Mouse (Mus musculus): ENCODE data around the gene Cdc6. TPM values are rescaled to one million over a fixed set of nuclear protein-coding genes. Genes with fewer than 3 reads are reported as not detected.

Gene Cdc6
- 3.9 and 4.2 TPM in 2 replicates for polyA plus RNA-seq (2015; fragmentation: Nextera tagmentation; extraction: Ambion mirVana)

GRCm38 (mm10) chr11:98907437-98908173 lies at the start of gene Cdc6:
TSS of gene Cdc6 (plus strand) at chr11:98907801.
- Histone ChIP-seq H3K4me3 (peak within 1 kb of the TSS; percentile 47), H3K27ac (0 out of 2 replicates have a peak within 1 kb of the TSS, but pooled peaks have one; percentile 34), H3K4me1 (peaks cover 12% of the 10 kb centered on the region), H3K27me3 (replicated peaks) (no peaks in the 10 kb centered on the region), H3K36me3 (replicated peaks) (no peaks in the 10 kb centered on the region; the same call in 1 of the 2 replicates), H3K4me2 (peak within 1 kb of the TSS; percentile 98), H3K9ac (no peak within 1 kb of the TSS), H3K9me3 (no peaks in the 10 kb centered on the region)
- under 1% methylated on average over 49 of the region's 49 CpGs for WGBS
- ATAC-seq (replicated peaks), result peak; percentile 98

GRCm38 (mm10) chr11:98858759-98859731 lies 48.6 kb upstream of the Cdc6 start:
- no peaks in the 10 kb centered on the region for H3K9me3 ChIP-seq
- 34% methylated on average over 14 of the region's 14 CpGs for WGBS
- no peaks in the 10 kb centered on the region for H3K36me3 ChIP-seq (replicated peaks)

GRCm38 (mm10) chr11:98863028-98863750 lies 44.4 kb upstream of the Cdc6 start, which contains the start of gene Wipf2:
TSS of gene Wipf2 (plus strand) at chr11:98863638.
- 7% methylated on average over 37 of the region's 41 CpGs for WGBS
- peak within 1 kb of the TSS; percentile 59 for H3K4me3 ChIP-seq
- no peaks in the 10 kb centered on the region for H3K27me3 ChIP-seq (replicated peaks)
- H3K27ac ChIP-seq, result peak within 1 kb of the TSS; percentile 96
- H3K36me3 ChIP-seq (replicated peaks), result peaks cover 4% of the 10 kb centered on the region; the same call in 1 of the 2 replicates
- no peaks in the 10 kb centered on the region for H3K9me3 ChIP-seq
- ATAC-seq (replicated peaks), result peak; percentile 91
- peaks cover 20% of the 10 kb centered on the region for H3K4me1 ChIP-seq
- H3K4me2 ChIP-seq, result peak within 1 kb of the TSS; percentile 67
- peak within 1 kb of the TSS; percentile 64 for H3K9ac ChIP-seq

More at GRCm38 (mm10) chr11:98858759-98859731, 48.6 kb upstream of the Cdc6 start:
- no peak for ATAC-seq (replicated peaks)
- Histone ChIP-seq H3K27me3 (replicated peaks) (no peaks in the 10 kb centered on the region), H3K4me3 (no peak overlapping the region), H3K27ac (no peak overlapping the region), H3K9ac (no peak overlapping the region), H3K4me2 (no peak overlapping the region), H3K4me1 (peaks cover 5% of the 10 kb centered on the region; the same call in 1 of the 2 replicates)

- 1% methylated on average over 39 of the region's 39 CpGs for WGBS
- Histone ChIP-seq H3K4me2 (peak overlapping the region; percentile 56), H3K4me1 (peaks cover 21% of the 10 kb centered on the region), H3K27me3 (replicated peaks) (no peaks in the 10 kb centered on the region), H3K36me3 (replicated peaks) (peaks cover 5% of the 10 kb centered on the region; the same call in 1 of the 2 replicates), H3K9me3 (no peaks in the 10 kb centered on the region), H3K9ac (peak overlapping the region; percentile 64), H3K4me3 (peak overlapping the region; percentile 59), H3K27ac (peak overlapping the region; percentile 96)
- peak; percentile 80 for ATAC-seq (replicated peaks)
Observed at GRCm38 (mm10) chr11:98863751-98864429, 43.7 kb upstream of the Cdc6 start.

GRCm38 (mm10) chr11:98867293-98867692 lies 40.3 kb upstream of the Cdc6 start:
- 41% methylated on average over 12 of the region's 12 CpGs for WGBS
- Histone ChIP-seq H3K4me3 (no peak overlapping the region), H3K9ac (no peak overlapping the region)

GRCm38 (mm10) chr11:98869906-98870305 lies 37.7 kb upstream of the Cdc6 start:
- H3K9me3 ChIP-seq, result no peaks in the 10 kb centered on the region
- H3K27me3 ChIP-seq (replicated peaks), result no peaks in the 10 kb centered on the region
- H3K4me3 ChIP-seq, result no peak overlapping the region
- no peak overlapping the region for H3K4me2 ChIP-seq
- H3K27ac ChIP-seq, result no peak overlapping the region
- peaks cover 18% of the 10 kb centered on the region; the same call in 1 of the 2 replicates for H3K36me3 ChIP-seq (replicated peaks)
- peaks cover 17% of the 10 kb centered on the region; the same call in 1 of the 2 replicates for H3K4me1 ChIP-seq
- no peak overlapping the region for H3K9ac ChIP-seq
- WGBS, result 90% methylated on average over 8 of the region's 8 CpGs
- no peak for ATAC-seq (replicated peaks)

More at GRCm38 (mm10) chr11:98867293-98867692, 40.3 kb upstream of the Cdc6 start:
- Histone ChIP-seq H3K27ac (no peak overlapping the region), H3K4me2 (no peak overlapping the region), H3K36me3 (replicated peaks) (peaks cover 18% of the 10 kb centered on the region; the same call in 1 of the 2 replicates), H3K4me1 (peaks cover 29% of the 10 kb centered on the region), H3K27me3 (replicated peaks) (no peaks in the 10 kb centered on the region), H3K9me3 (no peaks in the 10 kb centered on the region)
- no peak for ATAC-seq (replicated peaks)

GRCm38 (mm10) chr11:98870791-98871190 lies 36.8 kb upstream of the Cdc6 start:
- H3K36me3 ChIP-seq (replicated peaks), result peaks cover 18% of the 10 kb centered on the region; the same call in 1 of the 2 replicates
- no peak overlapping the region for H3K27ac ChIP-seq
- 75% methylated on average over 5 of the region's 5 CpGs for WGBS
- ATAC-seq (replicated peaks), result no peak
- peaks cover 17% of the 10 kb centered on the region; the same call in 1 of the 2 replicates for H3K4me1 ChIP-seq
- H3K9ac ChIP-seq, result no peak overlapping the region
- no peaks in the 10 kb centered on the region for H3K9me3 ChIP-seq
- H3K4me3 ChIP-seq, result no peak overlapping the region
- H3K27me3 ChIP-seq (replicated peaks), result no peaks in the 10 kb centered on the region
- no peak overlapping the region for H3K4me2 ChIP-seq

GRCm38 (mm10) chr11:98871416-98871815 lies 36.2 kb upstream of the Cdc6 start:
- no peak for ATAC-seq (replicated peaks)
- H3K27me3 ChIP-seq (replicated peaks), result no peaks in the 10 kb centered on the region
- WGBS, result 63% methylated on average over 4 of the region's 4 CpGs
- no peak overlapping the region for H3K9ac ChIP-seq
- H3K4me2 ChIP-seq, result no peak overlapping the region
- peaks cover 14% of the 10 kb centered on the region; the same call in 1 of the 2 replicates for H3K4me1 ChIP-seq
- H3K27ac ChIP-seq, result no peak overlapping the region
- no peaks in the 10 kb centered on the region for H3K9me3 ChIP-seq
- no peak overlapping the region for H3K4me3 ChIP-seq
- H3K36me3 ChIP-seq (replicated peaks), result peaks cover 18% of the 10 kb centered on the region; the same call in 1 of the 2 replicates

GRCm38 (mm10) chr11:98872040-98872439 lies 35.6 kb upstream of the Cdc6 start:
- ATAC-seq (replicated peaks), result no peak
- no peak overlapping the region for H3K4me3 ChIP-seq
- 55% methylated on average over 4 of the region's 4 CpGs for WGBS
- H3K4me1 ChIP-seq, result peaks cover 14% of the 10 kb centered on the region; the same call in 1 of the 2 replicates
- H3K4me2 ChIP-seq, result no peak overlapping the region
- H3K27ac ChIP-seq, result no peak overlapping the region
- no peaks in the 10 kb centered on the region for H3K27me3 ChIP-seq (replicated peaks)
- no peaks in the 10 kb centered on the region for H3K9me3 ChIP-seq
- peaks cover 18% of the 10 kb centered on the region; the same call in 1 of the 2 replicates for H3K36me3 ChIP-seq (replicated peaks)
- no peak overlapping the region for H3K9ac ChIP-seq

- 95% methylated on average over 9 of the region's 9 CpGs for WGBS
- Histone ChIP-seq H3K9ac (no peak overlapping the region), H3K4me1 (peaks cover 8% of the 10 kb centered on the region; the same call in 1 of the 2 replicates), H3K27me3 (replicated peaks) (no peaks in the 10 kb centered on the region), H3K9me3 (no peaks in the 10 kb centered on the region), H3K4me2 (no peak overlapping the region), H3K27ac (no peak overlapping the region), H3K36me3 (replicated peaks) (peaks cover 13% of the 10 kb centered on the region; the same call in 1 of the 2 replicates), H3K4me3 (no peak overlapping the region)
- ATAC-seq (replicated peaks), result no peak
Observed at GRCm38 (mm10) chr11:98873900-98874299, 33.7 kb upstream of the Cdc6 start.

- Histone ChIP-seq H3K4me2 (no peak overlapping the region), H3K9me3 (no peaks in the 10 kb centered on the region), H3K27ac (no peak overlapping the region), H3K4me3 (no peak overlapping the region), H3K27me3 (replicated peaks) (no peaks in the 10 kb centered on the region), H3K9ac (no peak overlapping the region), H3K36me3 (replicated peaks) (no peaks in the 10 kb centered on the region), H3K4me1 (0 out of 2 replicates have a peak, but pooled peaks cover 3% of the 10 kb centered on the region)
- WGBS, result 65% methylated on average over 9 of the region's 9 CpGs
- ATAC-seq (replicated peaks), result no peak
Observed at GRCm38 (mm10) chr11:98877001-98877400, 30.6 kb upstream of the Cdc6 start.

Measured in midbrain, embryonic 15.5 days (tissue).